Mouse (Mus musculus): ENCODE measurements around the gene Npcd. TPM values are rescaled to one million over a fixed set of nuclear protein-coding genes. Genes with fewer than 3 reads are reported as not detected.

Npcd gene
- not detected for polyA plus RNA-seq (2015; fragmentation: Illumina TruSeq; extraction: RNeasy Lipid Tissue Mini Kit (QIAGEN cat#74804); ENCODE audit: insufficient read depth, low read depth, low replicate concordance)

DNA sequence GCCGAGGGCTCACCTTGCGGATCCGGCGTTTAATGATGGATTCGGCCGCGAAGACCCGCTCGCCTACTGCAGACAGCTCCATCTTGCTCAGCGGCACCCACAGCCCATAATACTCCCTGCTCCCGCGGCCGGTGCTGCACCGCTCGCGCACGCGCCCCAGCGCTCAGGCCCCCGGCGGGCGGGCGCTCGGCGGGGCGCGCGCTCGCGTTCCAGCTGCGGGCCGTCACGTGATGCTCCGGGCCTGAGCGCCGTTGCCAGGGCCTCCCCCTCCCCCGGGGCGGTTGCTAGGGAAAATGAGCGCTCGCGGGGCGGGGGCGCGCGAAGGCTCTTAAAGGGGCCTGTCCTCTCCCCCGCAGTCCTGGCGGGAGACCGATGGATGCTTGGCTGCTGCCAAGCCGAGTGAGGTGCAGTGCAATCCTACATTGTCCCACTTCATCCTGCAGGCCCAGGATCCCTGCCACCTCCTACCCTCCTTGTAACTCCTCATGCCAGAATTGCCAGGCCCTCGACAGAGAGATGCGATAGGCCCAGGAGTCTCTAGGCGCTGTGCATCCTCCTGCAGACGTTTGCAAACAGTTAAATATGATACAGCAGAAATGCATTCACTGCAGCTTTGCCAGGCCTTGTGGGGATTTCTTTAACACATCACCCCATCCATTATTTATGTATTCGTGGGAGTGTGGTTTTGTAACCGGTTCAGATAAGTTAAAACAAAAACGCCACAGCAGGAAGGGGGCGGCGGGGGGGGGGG is at the start of gene Npcd, which contains the start of gene Cbx6:
TSS of gene Npcd (minus strand) at position 108 of the 751 bp plus-strand sequence.
TSS of gene Cbx6 (minus strand) at position 559 of the 751 bp plus-strand sequence.

GRCm38 (mm10) chr15:79804352-79805071 is 29.5 kb downstream of the Npcd start, which contains the start of gene Nptxr:
TSS of gene Nptxr (minus strand) at chr15:79804766.

DNA sequence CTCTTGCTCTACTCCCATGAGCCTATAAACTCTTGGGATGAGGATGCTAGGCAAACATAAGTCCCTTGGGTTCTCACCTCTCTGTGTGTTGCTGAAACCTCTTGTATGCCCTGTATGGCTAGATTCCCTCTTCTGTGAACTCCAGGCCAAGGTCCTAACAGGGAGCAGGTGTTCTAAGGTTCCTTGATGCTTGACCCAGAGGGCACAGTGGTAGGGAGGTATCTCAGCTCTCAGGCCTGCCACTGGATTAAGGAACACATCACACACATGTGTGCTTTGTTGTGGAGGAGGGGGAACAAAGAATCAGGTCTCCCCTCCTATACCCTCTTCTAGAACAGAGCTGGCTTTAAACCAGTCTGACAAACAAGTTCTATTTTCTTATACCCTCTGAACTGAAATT is 56.3 kb downstream of the Npcd start, which contains the start of gene Dnal4:
TSS of gene Dnal4 (minus strand) at position 101 of the 400 bp plus-strand sequence.

GRCm38 (mm10) chr15:79741921-79742705 is 91.9 kb downstream of the Npcd start, which contains the start of gene Sun2:
TSS of gene Sun2 (minus strand) at chr15:79742536.

Other genes starting within 250 kb of the Npcd start
- not detected for gene Dmc1, start 229.1 kb downstream of the Npcd start, polyA plus RNA-seq (2015; fragmentation: Illumina TruSeq; extraction: RNeasy Lipid Tissue Mini Kit (QIAGEN cat#74804); ENCODE audit: insufficient read depth, low read depth, low replicate concordance)
- gene Fam227a, start 175.3 kb downstream of the Npcd start, polyA plus RNA-seq (2015; fragmentation: Illumina TruSeq; extraction: RNeasy Lipid Tissue Mini Kit (QIAGEN cat#74804); ENCODE audit: insufficient read depth, low read depth, low replicate concordance), result 1.5 TPM
- gene Cby1, start 175.0 kb downstream of the Npcd start, polyA plus RNA-seq (2015; fragmentation: Illumina TruSeq; extraction: RNeasy Lipid Tissue Mini Kit (QIAGEN cat#74804); ENCODE audit: insufficient read depth, low read depth, low replicate concordance), result 3.5 TPM
- 16.1 TPM for gene Tomm22, start 163.4 kb downstream of the Npcd start, polyA plus RNA-seq (2015; fragmentation: Illumina TruSeq; extraction: RNeasy Lipid Tissue Mini Kit (QIAGEN cat#74804); ENCODE audit: insufficient read depth, low read depth, low replicate concordance)
- 8.6 TPM for gene Josd1, start 146.3 kb downstream of the Npcd start, polyA plus RNA-seq (2015; fragmentation: Illumina TruSeq; extraction: RNeasy Lipid Tissue Mini Kit (QIAGEN cat#74804); ENCODE audit: insufficient read depth, low read depth, low replicate concordance)
- 11.6 TPM for gene Gtpbp1, start 143.4 kb downstream of the Npcd start, polyA plus RNA-seq (2015; fragmentation: Illumina TruSeq; extraction: RNeasy Lipid Tissue Mini Kit (QIAGEN cat#74804); ENCODE audit: insufficient read depth, low read depth, low replicate concordance)
- 7.8 TPM for gene Sun2, start 91.7 kb downstream of the Npcd start, polyA plus RNA-seq (2015; fragmentation: Illumina TruSeq; extraction: RNeasy Lipid Tissue Mini Kit (QIAGEN cat#74804); ENCODE audit: insufficient read depth, low read depth, low replicate concordance)
- gene Dnal4, start 56.4 kb downstream of the Npcd start, polyA plus RNA-seq (2015; fragmentation: Illumina TruSeq; extraction: RNeasy Lipid Tissue Mini Kit (QIAGEN cat#74804); ENCODE audit: insufficient read depth, low read depth, low replicate concordance), result 5.7 TPM
- 2.9 TPM for gene Nptxr, start 29.5 kb downstream of the Npcd start, polyA plus RNA-seq (2015; fragmentation: Illumina TruSeq; extraction: RNeasy Lipid Tissue Mini Kit (QIAGEN cat#74804); ENCODE audit: insufficient read depth, low read depth, low replicate concordance)
- 11.9 TPM for gene Cbx6, start 451 bp upstream of the Npcd start, polyA plus RNA-seq (2015; fragmentation: Illumina TruSeq; extraction: RNeasy Lipid Tissue Mini Kit (QIAGEN cat#74804); ENCODE audit: insufficient read depth, low read depth, low replicate concordance)
- 8.8 TPM for gene Apobec3, start 57.4 kb upstream of the Npcd start, polyA plus RNA-seq (2015; fragmentation: Illumina TruSeq; extraction: RNeasy Lipid Tissue Mini Kit (QIAGEN cat#74804); ENCODE audit: insufficient read depth, low read depth, low replicate concordance)
- 12.8 TPM for gene Cbx7, start 136.9 kb upstream of the Npcd start, polyA plus RNA-seq (2015; fragmentation: Illumina TruSeq; extraction: RNeasy Lipid Tissue Mini Kit (QIAGEN cat#74804); ENCODE audit: insufficient read depth, low read depth, low replicate concordance)
- gene Pdgfb, start 180.7 kb upstream of the Npcd start, polyA plus RNA-seq (2015; fragmentation: Illumina TruSeq; extraction: RNeasy Lipid Tissue Mini Kit (QIAGEN cat#74804); ENCODE audit: insufficient read depth, low read depth, low replicate concordance), result 17.0 TPM